Mouse (Mus musculus) neural tube, embryonic 10.5 days (tissue): ENCODE measurements around the gene Vmn1r103.
"Not testable (repeated sequence)": the region's sequence is repeated elsewhere in the genome, so short reads cannot be mapped to it uniquely, and the experiment has no call there.

Experiments
- DNase-seq: peaks from one replicate; pipeline ENCODE4 v3.0.0-alpha.2; 2017; ENCODE audit warnings: low spot score; ENCODE audit errors: extremely low spot score

Vmn1r103 gene

GRCm38 (mm10) chr7:20510434-20510833, at the start of gene Vmn1r103:
TSS of gene Vmn1r103 (minus strand) at chr7:20510534.
- not testable (repeated sequence) for DNase-seq

- not testable (repeated sequence) for DNase-seq
These were observed 35.3 kb upstream of the Vmn1r103 start, which contains the start of gene Gm5726 for GRCm38 (mm10) chr7:20545657-20546056. TSS of gene Gm5726 (minus strand) at chr7:20545757.

DNA sequence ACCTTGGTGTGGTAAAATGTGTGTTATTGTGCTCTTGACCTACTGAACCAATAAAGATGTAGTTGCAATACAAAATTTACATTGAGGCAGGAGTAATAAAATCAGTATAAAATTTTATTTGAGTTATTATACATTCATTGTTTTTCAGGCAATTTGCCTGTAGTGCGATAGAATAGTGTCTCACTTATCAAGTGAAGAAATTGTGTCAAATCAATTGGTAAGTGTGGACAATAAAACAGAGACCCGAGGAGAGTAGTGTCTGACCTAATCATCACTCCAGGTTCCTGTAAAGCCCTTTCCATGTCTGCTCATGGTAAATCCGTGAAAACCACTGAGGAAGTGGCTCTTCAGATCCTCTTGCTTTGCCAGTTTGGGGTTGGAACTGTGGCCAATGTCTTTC, 23.2 kb upstream of the Vmn1r103 start, which contains the start of gene Vmn1r104:
Gene Vmn1r104, plus strand, starts transcription at position 301 of the 400 bp plus-strand sequence.
- DNase-seq, result not testable (repeated sequence)

- not testable (repeated sequence) for DNase-seq
These were observed 35.5 kb downstream of the Vmn1r103 start, which contains the start of gene Gm10670 for GRCm38 (mm10) chr7:20474825-20475224. TSS of gene Gm10670 (minus strand) at chr7:20474925.
